Mouse (Mus musculus): ENCODE data around the gene Htr1a. TPM values are rescaled to one million over a fixed set of nuclear protein-coding genes. Genes with fewer than 3 reads are reported as not detected.
A peak's percentile ranks its signal among the peaks of the same experiment; 100 is the strongest.

The Htr1a gene
- 0.28 and 0.35 TPM in 2 replicates for polyA plus RNA-seq (2015; fragmentation: Nextera tagmentation; extraction: Ambion mirVana)

- H3K9ac ChIP-seq = peak within 1 kb of the TSS; percentile 35; the same call in 1 of the 2 replicates
- no peak for ATAC-seq
- H3K9me3 ChIP-seq (replicated peaks) = no peaks in the 10 kb centered on the region
- peaks cover 21% of the 10 kb centered on the region for H3K4me1 ChIP-seq
- peak within 1 kb of the TSS; percentile 43 for H3K4me3 ChIP-seq
- WGBS = 4% methylated on average over 8 of the region's 8 CpGs
- H3K27ac ChIP-seq = no peak within 1 kb of the TSS
- H3K36me3 ChIP-seq (ENCODE audit: poor library complexity, severe bottlenecking) = no peaks in the 10 kb centered on the region
- H3K27me3 ChIP-seq = peaks cover 43% of the 10 kb centered on the region
- peak within 1 kb of the TSS; percentile 84 for H3K4me2 ChIP-seq
Observed at GRCm38 (mm10) chr13:105443339-105443738, at the start of gene Htr1a. Gene Htr1a (plus strand): TSS chr13:105443639.

GRCm38 (mm10) chr13:105411535-105412326 lies 31.7 kb upstream of the Htr1a start:
- H3K9ac ChIP-seq = no peak overlapping the region
- no peaks in the 10 kb centered on the region for H3K9me3 ChIP-seq (replicated peaks)
- peak; percentile 93 for ATAC-seq
- H3K4me2 ChIP-seq = no peak overlapping the region
- H3K27me3 ChIP-seq = no peaks in the 10 kb centered on the region
- H3K4me1 ChIP-seq = no peaks in the 10 kb centered on the region
- H3K36me3 ChIP-seq (ENCODE audit: poor library complexity, severe bottlenecking) = no peaks in the 10 kb centered on the region
- no peak overlapping the region for H3K4me3 ChIP-seq
- 65% methylated on average over 10 of the region's 10 CpGs for WGBS
- no peak overlapping the region for H3K27ac ChIP-seq

GRCm38 (mm10) chr13:105412327-105412722 lies 31.1 kb upstream of the Htr1a start:
- ATAC-seq = peak; percentile 52; the same call in 1 of the 2 replicates
- Histone ChIP-seq H3K9me3 (replicated peaks) (no peaks in the 10 kb centered on the region), H3K36me3 (ENCODE audit: poor library complexity, severe bottlenecking) (no peaks in the 10 kb centered on the region), H3K27me3 (no peaks in the 10 kb centered on the region), H3K27ac (no peak overlapping the region; the same call in 1 of the 2 replicates), H3K9ac (no peak overlapping the region), H3K4me3 (no peak overlapping the region), H3K4me2 (no peak overlapping the region), H3K4me1 (no peaks in the 10 kb centered on the region)
- WGBS = 77% methylated on average over 3 of the region's 3 CpGs

- Histone ChIP-seq H3K9ac (no peak overlapping the region), H3K27ac (no peak overlapping the region), H3K9me3 (replicated peaks) (no peaks in the 10 kb centered on the region), H3K27me3 (no peaks in the 10 kb centered on the region), H3K4me1 (no peaks in the 10 kb centered on the region), H3K4me3 (no peak overlapping the region), H3K4me2 (no peak overlapping the region), H3K36me3 (ENCODE audit: poor library complexity, severe bottlenecking) (no peaks in the 10 kb centered on the region)
- WGBS = 46% methylated on average over 2 of the region's 2 CpGs
- peak; percentile 84 for ATAC-seq
Observed at GRCm38 (mm10) chr13:105433141-105433540, 10.3 kb upstream of the Htr1a start.

GRCm38 (mm10) chr13:105433630-105434029 lies 9.8 kb upstream of the Htr1a start:
- 45% methylated on average over 1 of the region's 1 CpGs for WGBS
- no peaks in the 10 kb centered on the region for H3K27me3 ChIP-seq
- H3K27ac ChIP-seq = no peak overlapping the region
- no peak overlapping the region for H3K9ac ChIP-seq
- no peaks in the 10 kb centered on the region for H3K9me3 ChIP-seq (replicated peaks)
- no peaks in the 10 kb centered on the region for H3K36me3 ChIP-seq (ENCODE audit: poor library complexity, severe bottlenecking)
- ATAC-seq = peak; percentile 82
- H3K4me3 ChIP-seq = no peak overlapping the region
- H3K4me2 ChIP-seq = no peak overlapping the region
- H3K4me1 ChIP-seq = no peaks in the 10 kb centered on the region

- peak; percentile 72 for ATAC-seq
- H3K9me3 ChIP-seq (replicated peaks) = no peaks in the 10 kb centered on the region
- H3K27ac ChIP-seq = no peak overlapping the region
- H3K27me3 ChIP-seq = peaks cover 43% of the 10 kb centered on the region
- H3K9ac ChIP-seq = no peak overlapping the region
- no peak overlapping the region for H3K4me3 ChIP-seq
- no peak overlapping the region for H3K4me2 ChIP-seq
- no peaks in the 10 kb centered on the region for H3K36me3 ChIP-seq (ENCODE audit: poor library complexity, severe bottlenecking)
- H3K4me1 ChIP-seq = peaks cover 21% of the 10 kb centered on the region
- 7% methylated on average over 6 of the region's 6 CpGs for WGBS
Observed at GRCm38 (mm10) chr13:105442576-105442975, 863 bp upstream of the Htr1a start.

GRCm38 (mm10) chr13:105443871-105444237 lies 415 bp downstream of the Htr1a start:
- Histone ChIP-seq H3K9ac (peak overlapping the region; percentile 35; the same call in 1 of the 2 replicates), H3K4me3 (peak overlapping the region; percentile 43), H3K27ac (no peak overlapping the region), H3K36me3 (ENCODE audit: poor library complexity, severe bottlenecking) (no peaks in the 10 kb centered on the region), H3K9me3 (replicated peaks) (no peaks in the 10 kb centered on the region), H3K4me2 (peak overlapping the region; percentile 84), H3K27me3 (peaks cover 43% of the 10 kb centered on the region), H3K4me1 (peaks cover 21% of the 10 kb centered on the region)
- ATAC-seq = peak; percentile 39; the same call in 1 of the 2 replicates
- under 1% methylated on average over 14 of the region's 15 CpGs for WGBS

- H3K4me2 ChIP-seq = peak overlapping the region; percentile 84
- H3K36me3 ChIP-seq (ENCODE audit: poor library complexity, severe bottlenecking) = no peaks in the 10 kb centered on the region
- no peak overlapping the region for H3K27ac ChIP-seq
- peak overlapping the region; percentile 43 for H3K4me3 ChIP-seq
- H3K27me3 ChIP-seq = peaks cover 43% of the 10 kb centered on the region
- WGBS = under 1% methylated on average over 39 of the region's 39 CpGs
- H3K9me3 ChIP-seq (replicated peaks) = no peaks in the 10 kb centered on the region
- peak; percentile 69 for ATAC-seq
- peak overlapping the region; percentile 35; the same call in 1 of the 2 replicates for H3K9ac ChIP-seq
- peaks cover 21% of the 10 kb centered on the region for H3K4me1 ChIP-seq
Observed at GRCm38 (mm10) chr13:105444238-105444894, 927 bp downstream of the Htr1a start.

- peak; percentile 31 for ATAC-seq
- Histone ChIP-seq H3K4me2 (peak overlapping the region; percentile 84), H3K4me1 (peaks cover 21% of the 10 kb centered on the region), H3K27me3 (peaks cover 43% of the 10 kb centered on the region), H3K9me3 (replicated peaks) (no peaks in the 10 kb centered on the region), H3K27ac (no peak overlapping the region), H3K9ac (0 out of 2 replicates have a peak overlapping the region, but pooled peaks have one; percentile 35), H3K36me3 (ENCODE audit: poor library complexity, severe bottlenecking) (no peaks in the 10 kb centered on the region), H3K4me3 (peak overlapping the region; percentile 43)
- WGBS = 4% methylated on average over 26 of the region's 26 CpGs
Observed at GRCm38 (mm10) chr13:105444895-105445281, 1.4 kb downstream of the Htr1a start.

GRCm38 (mm10) chr13:105446239-105446638 lies 2.8 kb downstream of the Htr1a start:
- no peak overlapping the region for H3K4me2 ChIP-seq
- peaks cover 21% of the 10 kb centered on the region for H3K4me1 ChIP-seq
- H3K27me3 ChIP-seq = peaks cover 43% of the 10 kb centered on the region
- WGBS = 13% methylated on average over 4 of the region's 4 CpGs
- no peaks in the 10 kb centered on the region for H3K9me3 ChIP-seq (replicated peaks)
- H3K4me3 ChIP-seq = no peak overlapping the region
- no peak overlapping the region for H3K27ac ChIP-seq
- no peaks in the 10 kb centered on the region for H3K36me3 ChIP-seq (ENCODE audit: poor library complexity, severe bottlenecking)
- ATAC-seq = no peak
- no peak overlapping the region for H3K9ac ChIP-seq

GRCm38 (mm10) chr13:105447695-105448094 lies 4.3 kb downstream of the Htr1a start:
- no peak overlapping the region for H3K4me2 ChIP-seq
- no peak overlapping the region for H3K27ac ChIP-seq
- peaks cover 21% of the 10 kb centered on the region for H3K4me1 ChIP-seq
- H3K9me3 ChIP-seq (replicated peaks) = no peaks in the 10 kb centered on the region
- H3K9ac ChIP-seq = no peak overlapping the region
- ATAC-seq = no peak
- H3K36me3 ChIP-seq (ENCODE audit: poor library complexity, severe bottlenecking) = no peaks in the 10 kb centered on the region
- WGBS = 4% methylated on average over 2 of the region's 2 CpGs
- H3K27me3 ChIP-seq = peaks cover 42% of the 10 kb centered on the region
- H3K4me3 ChIP-seq = no peak overlapping the region

- Histone ChIP-seq H3K27ac (no peak overlapping the region), H3K36me3 (ENCODE audit: poor library complexity, severe bottlenecking) (no peaks in the 10 kb centered on the region), H3K4me2 (no peak overlapping the region), H3K9me3 (replicated peaks) (no peaks in the 10 kb centered on the region), H3K4me3 (no peak overlapping the region), H3K9ac (no peak overlapping the region), H3K27me3 (peaks cover 3% of the 10 kb centered on the region), H3K4me1 (0 out of 2 replicates have a peak, but pooled peaks cover 3% of the 10 kb centered on the region)
- 59% methylated on average over 3 of the region's 3 CpGs for WGBS
- ATAC-seq = no peak
Observed at GRCm38 (mm10) chr13:105451536-105451935, 8.1 kb downstream of the Htr1a start.

Data from forebrain, embryonic 13.5 days (tissue).